Mouse (Mus musculus) granulocyte monocyte progenitor cell, adult 5-6 weeks (primary cell): ENCODE measurements around the gene Acsbg1. TPM values are rescaled to one million over a fixed set of nuclear protein-coding genes. Genes with fewer than 3 reads are reported as not detected.

ENCODE experiments used
- ATAC-seq: replicated peaks from 2 replicates; pipeline ENCODE4 v1.8.0; 2016; ENCODE audit warnings: mild to moderate bottlenecking, moderate TSS enrichment, inconsistent platforms; ENCODE audit not compliant: poor library complexity, severe bottlenecking
- total RNA-seq, 2 experiments: library from RNA; stranded (forward) in 1 of 2; stranded (reverse) in 1 of 2; fragments of 200-712, 200-1000 nt in 1 of 2; fragments of >200 nt in 1 of 2; fragmentation: Nextera tagmentation in 1 of 2; gene quantifications; 2 replicates each; pipeline ENCODE4 v1.2.3; 2014 to 2017

Acsbg1 gene
- total RNA-seq, 2 experiments from 2014 or later = not detected

- peak; percentile 94 for ATAC-seq
Measured at GRCm38 (mm10) chr9:54559771-54560471, 101.7 kb downstream of the Acsbg1 start, which contains the start of gene Cib2. TSS of gene Cib2 (minus strand) at chr9:54560218.

- no peak for ATAC-seq
Measured at GRCm38 (mm10) chr9:54558731-54559130, 102.9 kb downstream of the Acsbg1 start.

GRCm38 (mm10) chr9:54555044-54555443, 106.6 kb downstream of the Acsbg1 start:
- ATAC-seq = peak; percentile 57

Other genes starting within 250 kb of the Acsbg1 start
- gene Dmxl2, start 160.2 kb downstream of the Acsbg1 start, total RNA-seq (2014; fragmentation: Nextera tagmentation) = 5.8 and 14.4 TPM in 2 replicates
- gene Dmxl2, start 160.2 kb downstream of the Acsbg1 start, total RNA-seq (2017) = 8.7 and 9.2 TPM in 2 replicates
- not detected in 2 replicates for gene Sh2d7, start 122.9 kb downstream of the Acsbg1 start, total RNA-seq (2014; fragmentation: Nextera tagmentation)
- not detected in 2 replicates for gene Sh2d7, start 122.9 kb downstream of the Acsbg1 start, total RNA-seq (2017)
- gene Cib2, start 101.7 kb downstream of the Acsbg1 start, total RNA-seq (2014; fragmentation: Nextera tagmentation) = 1.1 and 1.6 TPM in 2 replicates
- gene Cib2, start 101.7 kb downstream of the Acsbg1 start, total RNA-seq (2017) = 0.39 and 0.57 TPM in 2 replicates
- gene Idh3a, start 75.5 kb downstream of the Acsbg1 start, total RNA-seq (2014; fragmentation: Nextera tagmentation) = 100 and 111 TPM in 2 replicates
- 83.9 and 89.1 TPM in 2 replicates for gene Idh3a, start 75.5 kb downstream of the Acsbg1 start, total RNA-seq (2017)
- 0.45 and 0.82 TPM in 2 replicates for gene Dnaja4, start 37.0 kb upstream of the Acsbg1 start, total RNA-seq (2014; fragmentation: Nextera tagmentation)
- gene Dnaja4, start 37.0 kb upstream of the Acsbg1 start, total RNA-seq (2017) = 0.05 and 3.0 TPM in 2 replicates
- gene Wdr61, start 72.6 kb upstream of the Acsbg1 start, total RNA-seq (2014; fragmentation: Nextera tagmentation) = 76.8 and 87.4 TPM in 2 replicates
- gene Wdr61, start 72.6 kb upstream of the Acsbg1 start, total RNA-seq (2017) = 96.0 and 107 TPM in 2 replicates
- gene Crabp1, start 102.9 kb upstream of the Acsbg1 start, total RNA-seq (2014; fragmentation: Nextera tagmentation) = not detected in 2 replicates
- gene Crabp1, start 102.9 kb upstream of the Acsbg1 start, total RNA-seq (2017) = not detected in 2 replicates
- 31.6 and 48.7 TPM in 2 replicates for gene Ireb2, start 201.9 kb upstream of the Acsbg1 start, total RNA-seq (2014; fragmentation: Nextera tagmentation)
- gene Ireb2, start 201.9 kb upstream of the Acsbg1 start, total RNA-seq (2017) = 24.9 and 31.9 TPM in 2 replicates